Mouse (Mus musculus) midbrain, postnatal 0 days (tissue): Measurements from ENCODE around the gene Rai14. TPM values are rescaled to one million over a fixed set of nuclear protein-coding genes. Genes with fewer than 3 reads are reported as not detected.

ENCODE experiments used
- ATAC-seq: fragments of 200-750 bp; cut with Nextera tagmentation; 2 replicates; pipeline ENCODE4 v1.8.0; 2017; ENCODE audit warnings: moderate number of reproducible peaks, mild to moderate bottlenecking, moderate TSS enrichment, moderate library complexity; ENCODE audit not compliant: low FRiP score
- DNase-seq: peaks from one replicate; pipeline ENCODE4 v3.0.0-alpha.2; 2015; ENCODE audit warnings: low spot score
- H3K27ac ChIP-seq: fragments of 300-500 bp; sonication (generic); 2 replicates; pipeline ENCODE4 v1.5.1; 2014; ENCODE audit warnings: low read depth, mild to moderate bottlenecking, low read length, mixed read lengths
- H3K27me3 ChIP-seq: fragments of 300-500 bp; sonication (generic); 2 replicates; pipeline ENCODE4 v1.6.1; 2014; ENCODE audit warnings: low read length, control low read depth, mixed read lengths; ENCODE audit not compliant: insufficient read depth
- H3K36me3 ChIP-seq: fragments of 300-500 bp; sonication (generic); 2 replicates; pipeline ENCODE4 v1.6.1; 2014; ENCODE audit warnings: low read length, control low read depth, mixed read lengths; ENCODE audit not compliant: insufficient read depth
- H3K4me1 ChIP-seq: fragments of 300-500 bp; sonication (generic); 2 replicates; pipeline ENCODE4 v1.6.1; 2014; ENCODE audit warnings: mild to moderate bottlenecking, control low read depth, antibody characterized with exemption, low read length, mixed read lengths; ENCODE audit not compliant: insufficient read depth
- H3K4me2 ChIP-seq: fragments of 300-500 bp; sonication (generic); 2 replicates; pipeline ENCODE4 v1.6.1; 2014; ENCODE audit warnings: low read depth, mild to moderate bottlenecking, low read length, mixed read lengths; ENCODE audit not compliant: poor library complexity, severe bottlenecking
- H3K4me3 ChIP-seq: fragments of 300-500 bp; sonication (generic); 2 replicates; pipeline ENCODE4 v1.5.1; 2014; ENCODE audit warnings: low read depth, mild to moderate bottlenecking, low read length, moderate library complexity
- H3K9ac ChIP-seq: fragments of 300-500 bp; sonication (generic); replicated peaks from 2 replicates; pipeline ENCODE4 v1.6.1; 2014; ENCODE audit warnings: mild to moderate bottlenecking, low read length, moderate library complexity, mixed read lengths; ENCODE audit not compliant: poor library complexity, severe bottlenecking
- H3K9me3 ChIP-seq: fragments of 300-500 bp; sonication (generic); 2 replicates; pipeline ENCODE4 v1.6.1; 2016; ENCODE audit warnings: low read length, control low read depth
- CTCF ChIP-seq: IDR thresholded peaks from 2 replicates; pipeline ENCODE4 v1.5.1; 2016; ENCODE audit warnings: antibody characterized with exemption, mild to moderate bottlenecking
- WGBS: fragments of 180-500 bp; shearing (Covaris S2); extraction: QIAGEN DNeasy Blood & Tissue Kit; methylation state at CpG from one replicate; pipeline ENCODE4 v1.1.7; 2014; 5-methylcytosine and 5-hydroxymethylcytosine counted together
- polyA plus RNA-seq: library from polyadenylated mRNA; unstranded; fragments of >200 nt; fragmentation: Nextera tagmentation; extraction: Ambion mirVana; gene quantifications from 2 replicates; pipeline ENCODE4 v1.2.1, GENCODE M21; 2015
- total RNA-seq: library from RNA; depleted of rRNA; stranded (reverse); fragments of >200 nt; gene quantifications from 2 replicates; pipeline ENCODE4 v1.2.3, GENCODE M21; 2014

The Rai14 gene
- total and polyA plus RNA-seq, 2 experiments from 2014 or later = 4.3 to 9.0 TPM

GRCm38 (mm10) chr15:10564201-10564600, 150.2 kb downstream of the Rai14 start:
- DNase-seq = no peak
- no peaks in the 10 kb centered on the region for H3K36me3 ChIP-seq
- H3K4me2 ChIP-seq = no peak overlapping the region
- no peak overlapping the region for H3K27ac ChIP-seq
- no peak overlapping the region for H3K4me3 ChIP-seq
- 45% methylated on average over 1 of the region's 1 CpGs for WGBS
- TF ChIP-seq CTCF = no peak
- no peaks in the 10 kb centered on the region for H3K9me3 ChIP-seq
- ATAC-seq = no peak
- no peaks in the 10 kb centered on the region for H3K4me1 ChIP-seq
- no peak overlapping the region for H3K9ac ChIP-seq
- H3K27me3 ChIP-seq = no peaks in the 10 kb centered on the region

DNA sequence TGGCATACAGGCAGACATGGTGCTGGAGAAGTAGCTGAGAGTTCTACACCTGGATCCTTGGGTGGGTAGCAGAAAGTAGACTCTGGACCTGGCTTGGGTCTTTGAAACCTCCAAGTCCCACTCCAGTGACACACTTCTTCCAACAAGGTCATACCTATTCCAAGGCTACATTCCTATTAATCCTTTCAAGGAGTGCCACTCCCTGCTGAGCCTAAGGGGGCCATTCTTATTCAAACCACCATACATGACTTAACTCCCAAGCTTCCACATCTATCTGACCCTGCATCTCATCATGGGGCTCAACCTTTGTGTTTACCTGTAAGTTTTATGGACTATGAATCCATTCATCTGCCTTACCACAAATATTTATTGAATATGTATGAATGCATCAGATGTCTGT, 152.1 kb downstream of the Rai14 start:
- Histone ChIP-seq H3K27me3 (no peaks in the 10 kb centered on the region), H3K4me2 (no peak overlapping the region), H3K9me3 (no peaks in the 10 kb centered on the region), H3K4me3 (no peak overlapping the region), H3K9ac (no peak overlapping the region), H3K4me1 (no peaks in the 10 kb centered on the region), H3K36me3 (no peaks in the 10 kb centered on the region), H3K27ac (no peak overlapping the region)
- DNase-seq (no peak), ATAC-seq (no peak)
- no peak for TF ChIP-seq CTCF

GRCm38 (mm10) chr15:10560005-10560404, 154.4 kb downstream of the Rai14 start:
- no peaks in the 10 kb centered on the region for H3K9me3 ChIP-seq
- TF ChIP-seq CTCF = no peak
- ATAC-seq = no peak
- 97% methylated on average over 7 of the region's 7 CpGs for WGBS
- DNase-seq = no peak
- no peaks in the 10 kb centered on the region for H3K36me3 ChIP-seq
- no peak overlapping the region for H3K4me2 ChIP-seq
- no peaks in the 10 kb centered on the region for H3K27me3 ChIP-seq
- H3K4me3 ChIP-seq = no peak overlapping the region
- no peak overlapping the region for H3K9ac ChIP-seq
- H3K27ac ChIP-seq = no peak overlapping the region
- no peaks in the 10 kb centered on the region for H3K4me1 ChIP-seq

- Histone ChIP-seq H3K36me3 (no peaks in the 10 kb centered on the region), H3K4me2 (no peak within 1 kb of the TSS), H3K9ac (no peak within 1 kb of the TSS), H3K27me3 (no peaks in the 10 kb centered on the region), H3K4me3 (no peak within 1 kb of the TSS), H3K9me3 (no peaks in the 10 kb centered on the region), H3K4me1 (no peaks in the 10 kb centered on the region), H3K27ac (no peak within 1 kb of the TSS)
- DNase-seq (no peak), ATAC-seq (no peak)
- 81% methylated on average over 13 of the region's 13 CpGs for WGBS
- no peak for TF ChIP-seq CTCF
Measured at GRCm38 (mm10) chr15:10558465-10558864, 156.0 kb downstream of the Rai14 start, which contains the start of gene Ttc23l. Ttc23l (minus strand) TSS chr15:10558668.

DNA sequence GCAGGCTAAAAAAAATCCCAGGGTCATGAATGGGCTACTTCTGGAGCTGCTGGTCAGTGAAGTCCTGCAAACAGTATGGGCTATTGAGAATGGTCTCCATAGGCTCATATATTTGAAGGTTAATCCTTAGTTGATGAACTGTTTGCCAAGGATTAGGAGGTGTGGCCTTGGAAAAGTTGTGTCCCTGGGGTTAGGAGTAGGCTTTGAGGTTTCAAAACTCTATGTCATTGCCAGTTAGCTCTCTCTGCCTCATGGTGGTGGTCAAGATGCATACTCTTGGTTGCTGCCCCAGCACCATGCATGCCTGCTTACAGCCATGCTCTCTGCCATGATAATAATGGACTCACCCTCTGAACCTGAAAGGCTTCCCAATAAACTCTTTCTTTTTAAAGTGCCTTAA, 160.1 kb downstream of the Rai14 start:
- TF ChIP-seq CTCF = no peak
- no peaks in the 10 kb centered on the region for H3K36me3 ChIP-seq
- no peaks in the 10 kb centered on the region for H3K9me3 ChIP-seq
- DNase-seq (no peak), ATAC-seq (no peak)
- no peak overlapping the region for H3K4me2 ChIP-seq
- no peak overlapping the region for H3K27ac ChIP-seq
- no peak overlapping the region for H3K4me3 ChIP-seq
- H3K4me1 ChIP-seq = no peaks in the 10 kb centered on the region
- no peaks in the 10 kb centered on the region for H3K27me3 ChIP-seq
- H3K9ac ChIP-seq = no peak overlapping the region

- Histone ChIP-seq H3K9ac (no peak overlapping the region), H3K9me3 (no peaks in the 10 kb centered on the region), H3K4me2 (no peak overlapping the region), H3K4me1 (no peaks in the 10 kb centered on the region), H3K27ac (no peak overlapping the region), H3K4me3 (no peak overlapping the region), H3K27me3 (no peaks in the 10 kb centered on the region), H3K36me3 (no peaks in the 10 kb centered on the region)
- WGBS = 84% methylated on average over 16 of the region's 16 CpGs
- no peak for TF ChIP-seq CTCF
- no peak for DNase-seq
- no peak for ATAC-seq
Measured at GRCm38 (mm10) chr15:10540271-10541088, 173.9 kb downstream of the Rai14 start.
